ENCODE assay signal across 8 mouse cellular contexts in the genomic region with DNA sequence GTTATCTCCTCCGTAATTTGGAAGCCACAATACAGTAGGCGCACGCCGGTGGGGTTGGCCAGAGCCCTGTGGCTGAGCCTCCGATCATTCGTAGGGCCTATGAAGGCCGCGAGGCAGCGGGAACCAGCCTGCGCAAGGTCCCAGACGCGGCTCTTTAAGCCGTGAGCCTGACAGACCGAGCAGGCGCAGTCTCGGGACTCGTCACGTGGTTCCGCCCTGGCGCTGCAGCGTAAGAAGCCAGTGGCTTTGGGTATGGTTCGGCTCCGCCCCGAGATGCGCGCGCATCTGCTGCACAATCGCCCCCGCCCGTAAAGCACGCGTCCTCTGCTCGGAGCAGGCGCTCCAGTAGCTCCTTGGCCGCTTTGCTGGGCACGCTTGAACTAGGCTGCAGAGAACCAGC. TPM values are rescaled to one million over a fixed set of nuclear protein-coding genes. Genes with fewer than 3 reads are reported as not detected.
DNase-seq lines count a peak whose midpoint lies in the region; ATAC-seq lines count a peak whose summit lies in the region.

No protein-coding gene starts in this region.

- ATAC-seq in hindbrain, embryonic 13.5 days (ENCODE audit: low FRiP score): peak; percentile 99

- peak; percentile 98 for DNase-seq in NIH3T3 (ENCODE audit: low read depth)
- peak; percentile 99 to 100 for DNase-seq in cerebellum, postnatal 10 days
- peak; percentile 97 to 99 for DNase-seq in frontal cortex, postnatal 14 days (ENCODE audit: low spot score in 2 of 2)
- peak; percentile 93 to 97 for DNase-seq in layer of hippocampus, postnatal 25 days (ENCODE audit: extremely low spot score in 1 of 2, low spot score in 1 of 2)
- DNase-seq in lung, postnatal 25 days (ENCODE audit: low spot score): peak; percentile 99
- peak; percentile 99 for DNase-seq in retina, embryonic 14.5 days (ENCODE audit: low spot score)
- DNase-seq in thymus, postnatal 4 days: peak; percentile 99

- H3K27me3 ChIP-seq in hindbrain, embryonic 13.5 days: no peaks in the 10 kb centered on the region

- H3K27ac ChIP-seq in hindbrain, embryonic 13.5 days: peak overlapping the region; percentile 94

- H3K36me3 ChIP-seq in hindbrain, embryonic 13.5 days: peaks cover 35% of the 10 kb centered on the region

- peak overlapping the region; percentile 43 for H3K4me3 ChIP-seq in hindbrain, embryonic 13.5 days

- H3K9ac ChIP-seq in hindbrain, embryonic 13.5 days: peak overlapping the region; percentile 79

- peak overlapping the region; percentile 71 for H3K4me2 ChIP-seq in hindbrain, embryonic 13.5 days

- under 1% methylated on average over 36 of the region's 36 CpGs for WGBS in hindbrain, embryonic 13.5 days

- no peaks in the 10 kb centered on the region for H3K9me3 ChIP-seq in hindbrain, embryonic 13.5 days

- H3K4me1 ChIP-seq in hindbrain, embryonic 13.5 days (replicated peaks): peaks cover 10% of the 10 kb centered on the region

RNA-seq across cellular contexts. Expression of a gene that starts 7.6 kb away (rescaled TPM):
- 9.4 and 9.6 TPM in 2 replicates for polyA plus RNA-seq in hindbrain, embryonic 13.5 days (2015; fragmentation: Nextera tagmentation; extraction: Ambion mirVana)
- 10 to 100 TPM; 34.7 to 34.8 TPM for total RNA-seq in layer of hippocampus, postnatal 25 days (2021)

Comparison
In these comparisons a context has a peak if more than half of its experiments do, and no peak if none do; other contexts are left out.
1. Peak in every context shown above with its lines: DNase-seq, ATAC-seq, H3K4me3 ChIP-seq and H3K27ac ChIP-seq.